Mouse (Mus musculus) cerebellum, postnatal 4 days (tissue): Measurements from ENCODE around the gene Ankrd35.
A peak's percentile ranks its signal among the peaks of the same experiment; 100 is the strongest.
"Not testable (repeated sequence)": the region's sequence is repeated elsewhere in the genome, so short reads cannot be mapped to it uniquely, and the experiment has no call there.

ENCODE experiments used
- DNase-seq, 2 experiments: peaks; one replicate each; pipeline ENCODE4 v3.0.0; 2022; ENCODE audit warnings: low spot score in 2 of 2, mixed read lengths in 1 of 2

Ankrd35 gene

GRCm38 (mm10) chr3:96673514-96673913 is 3.6 kb downstream of the Ankrd35 start:
- DNase-seq, result no peak

- no peak for DNase-seq
Measured at GRCm38 (mm10) chr3:96674442-96674841, 4.5 kb downstream of the Ankrd35 start.

GRCm38 (mm10) chr3:96675171-96675570 is 5.2 kb downstream of the Ankrd35 start:
- no peak for DNase-seq

GRCm38 (mm10) chr3:96675690-96676089 is 5.8 kb downstream of the Ankrd35 start:
- DNase-seq, result no peak

GRCm38 (mm10) chr3:96678456-96678855 is 8.5 kb downstream of the Ankrd35 start:
- no peak for DNase-seq

- DNase-seq, result no peak
Measured at GRCm38 (mm10) chr3:96679159-96679674, 9.3 kb downstream of the Ankrd35 start.

GRCm38 (mm10) chr3:96680269-96680956 is 10.5 kb downstream of the Ankrd35 start:
- DNase-seq, result no peak

- no peak for DNase-seq
Measured at GRCm38 (mm10) chr3:96683496-96683895, 13.6 kb downstream of the Ankrd35 start.

- DNase-seq, result no peak
Measured at GRCm38 (mm10) chr3:96684151-96684821, 14.4 kb downstream of the Ankrd35 start.

- no peak for DNase-seq
Measured at GRCm38 (mm10) chr3:96684822-96685156, 14.9 kb downstream of the Ankrd35 start.

GRCm38 (mm10) chr3:96686057-96686456 is 16.1 kb downstream of the Ankrd35 start:
- DNase-seq, result not testable (repeated sequence)

GRCm38 (mm10) chr3:96688854-96689253 is 18.9 kb downstream of the Ankrd35 start:
- no peak for DNase-seq

GRCm38 (mm10) chr3:96690298-96690697 is 20.4 kb downstream of the Ankrd35 start:
- DNase-seq, result no peak

- peak in 1 of 2 experiments; percentile 36 for DNase-seq
Measured at GRCm38 (mm10) chr3:96692506-96692905, 22.6 kb downstream of the Ankrd35 start.

GRCm38 (mm10) chr3:96693579-96693978 is 23.6 kb downstream of the Ankrd35 start:
- DNase-seq, result no peak

GRCm38 (mm10) chr3:96696198-96696765 is 26.4 kb downstream of the Ankrd35 start, which contains the start of gene Pias3:
Gene Pias3 (plus strand): TSS chr3:96696384.
- DNase-seq, result peak; percentile 46 to 63

- DNase-seq, result peak; percentile 74 to 84
Measured at GRCm38 (mm10) chr3:96696766-96697732, 27.1 kb downstream of the Ankrd35 start.

- no peak for DNase-seq
Measured at GRCm38 (mm10) chr3:96698993-96699690, 29.2 kb downstream of the Ankrd35 start.

GRCm38 (mm10) chr3:96700376-96700775 is 30.4 kb downstream of the Ankrd35 start:
- no peak for DNase-seq

- DNase-seq, result no peak
Measured at GRCm38 (mm10) chr3:96701003-96701402, 31.1 kb downstream of the Ankrd35 start.

GRCm38 (mm10) chr3:96704778-96705177 is 34.8 kb downstream of the Ankrd35 start:
- DNase-seq, result peak in 1 of 2 experiments; percentile 30
